Mouse (Mus musculus): ENCODE data around the gene Mthfsd. TPM values are rescaled to one million over a fixed set of nuclear protein-coding genes. Genes with fewer than 3 reads are reported as not detected.
A peak's percentile ranks its signal among the peaks of the same experiment; 100 is the strongest.

Gene Mthfsd
- polyA plus RNA-seq, 1 experiment from 2014 or later: 66.9 TPM

DNA sequence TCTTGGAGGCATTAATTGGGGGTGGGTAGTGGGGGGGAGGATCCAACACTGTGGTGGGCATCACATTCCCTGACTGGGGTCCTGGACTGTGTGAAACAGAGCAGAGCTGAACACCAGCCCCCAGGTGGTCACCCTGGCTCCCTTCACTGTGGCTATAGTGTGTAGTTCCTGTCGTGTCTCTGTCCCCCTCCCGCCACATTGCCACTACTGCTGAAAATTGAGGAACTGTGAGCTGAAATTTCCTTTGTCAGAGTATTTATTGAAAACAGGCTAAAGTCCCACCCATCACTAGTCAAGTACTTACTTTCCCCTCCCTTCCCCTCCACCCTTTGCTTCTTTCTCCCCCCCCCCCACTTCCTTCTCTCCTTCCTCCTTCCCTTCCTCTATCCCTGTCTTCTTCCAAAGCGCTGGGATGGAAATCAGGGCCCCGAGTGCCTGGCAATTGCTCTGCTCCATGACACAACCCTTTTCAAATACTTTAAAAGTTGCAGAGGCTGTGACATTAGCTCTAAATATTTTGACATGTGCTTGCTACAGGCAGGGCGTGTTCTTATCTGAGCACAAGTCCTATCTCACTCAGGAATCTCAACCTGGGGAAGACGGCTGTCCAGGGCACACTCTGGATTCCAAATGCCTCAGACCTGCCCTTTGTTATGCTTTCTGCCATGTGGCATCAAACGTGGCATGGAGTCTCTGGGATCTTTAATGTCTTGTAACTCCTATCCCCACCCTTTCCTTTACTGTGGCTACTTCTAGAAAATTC is 3.1 kb upstream of the Mthfsd start:
- Histone ChIP-seq H3K4me3 (no peak overlapping the region), H3K4me2 (replicated peaks) (no peak overlapping the region), H3K27ac (no peak overlapping the region), H3K9ac (no peak overlapping the region), H3K4me1 (peaks cover 27% of the 10 kb centered on the region), H3K9me3 (no peaks in the 10 kb centered on the region), H3K36me3 (no peaks in the 10 kb centered on the region), H3K27me3 (peaks cover 38% of the 10 kb centered on the region)
- 39% methylated on average over 7 of the region's 7 CpGs for WGBS
- no peak for ATAC-seq (ENCODE audit: insufficient number of reproducible peaks, insufficient read depth, low FRiP score, low TSS enrichment)

DNA sequence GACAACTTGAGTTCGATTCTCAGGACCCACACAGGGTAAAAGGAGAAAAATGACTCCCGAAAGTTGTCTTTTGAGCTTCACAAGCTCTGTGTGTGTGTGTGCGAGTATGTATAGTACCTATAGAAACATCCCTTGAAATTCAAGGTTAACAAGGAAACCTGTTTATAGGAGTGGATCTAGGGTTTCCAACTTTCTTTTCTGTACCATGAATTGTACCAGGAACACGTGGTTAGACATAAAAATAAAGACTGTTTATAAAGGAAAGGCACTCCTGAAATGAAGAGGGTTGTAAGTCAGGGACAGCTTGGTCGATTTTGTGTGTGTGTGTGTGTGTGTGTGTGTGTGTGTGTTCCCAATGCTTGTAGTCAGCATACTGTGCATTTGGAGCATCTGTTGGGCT is 465 bp upstream of the Mthfsd start:
- no peak for ATAC-seq (ENCODE audit: insufficient number of reproducible peaks, insufficient read depth, low FRiP score, low TSS enrichment)
- H3K9me3 ChIP-seq: no peaks in the 10 kb centered on the region
- H3K4me1 ChIP-seq: peaks cover 22% of the 10 kb centered on the region
- H3K36me3 ChIP-seq: peaks cover 12% of the 10 kb centered on the region; the same call in 1 of the 2 replicates
- H3K4me2 ChIP-seq (replicated peaks): peak overlapping the region; percentile 87
- peaks cover 17% of the 10 kb centered on the region for H3K27me3 ChIP-seq
- peak overlapping the region; percentile 85; the same call in 1 of the 2 replicates for H3K9ac ChIP-seq
- WGBS: 14% methylated on average over 5 of the region's 5 CpGs
- H3K27ac ChIP-seq: 0 out of 2 replicates have a peak overlapping the region, but pooled peaks have one; percentile 12
- H3K4me3 ChIP-seq: peak overlapping the region; percentile 85

GRCm38 (mm10) chr8:121104049-121104818 is 4.0 kb downstream of the Mthfsd start:
- Histone ChIP-seq H3K36me3 (peaks cover 56% of the 10 kb centered on the region), H3K27me3 (no peaks in the 10 kb centered on the region), H3K9ac (no peak overlapping the region), H3K4me3 (no peak overlapping the region), H3K4me1 (peaks cover 20% of the 10 kb centered on the region), H3K9me3 (no peaks in the 10 kb centered on the region), H3K4me2 (replicated peaks) (no peak overlapping the region), H3K27ac (no peak overlapping the region)
- no peak for ATAC-seq (ENCODE audit: insufficient number of reproducible peaks, insufficient read depth, low FRiP score, low TSS enrichment)
- 51% methylated on average over 17 of the region's 17 CpGs for WGBS

GRCm38 (mm10) chr8:121093496-121093895 is 14.7 kb downstream of the Mthfsd start:
- 52% methylated on average over 6 of the region's 6 CpGs for WGBS
- ATAC-seq (ENCODE audit: insufficient number of reproducible peaks, insufficient read depth, low FRiP score, low TSS enrichment): no peak
- H3K9me3 ChIP-seq: no peaks in the 10 kb centered on the region
- peaks cover 9% of the 10 kb centered on the region for H3K4me1 ChIP-seq
- H3K27me3 ChIP-seq: peaks cover 53% of the 10 kb centered on the region
- no peak overlapping the region for H3K4me2 ChIP-seq (replicated peaks)
- no peak overlapping the region for H3K27ac ChIP-seq
- peaks cover 16% of the 10 kb centered on the region for H3K36me3 ChIP-seq
- H3K4me3 ChIP-seq: no peak overlapping the region
- no peak overlapping the region for H3K9ac ChIP-seq

DNA sequence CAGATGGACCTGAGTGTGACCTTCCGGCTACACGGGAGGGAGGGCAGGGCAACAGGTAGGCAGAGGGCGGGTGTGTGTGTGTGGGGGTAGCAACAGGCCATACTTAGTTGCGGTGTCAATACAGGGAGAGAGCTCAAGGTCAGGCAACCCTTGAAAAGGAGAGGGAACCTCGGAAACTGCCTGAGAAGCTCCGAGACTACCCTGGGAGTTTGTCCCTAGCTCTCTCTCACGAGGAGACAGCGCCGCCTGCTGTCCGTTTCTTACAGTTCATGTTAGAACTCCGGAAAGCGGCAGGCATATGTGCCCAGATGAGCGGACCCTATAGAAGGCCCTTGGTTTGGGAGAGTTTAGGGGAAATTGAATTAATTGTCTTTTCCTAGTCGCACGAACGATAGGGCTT is 15.6 kb downstream of the Mthfsd start:
- H3K36me3 ChIP-seq: peaks cover 7% of the 10 kb centered on the region
- H3K4me1 ChIP-seq: peaks cover 9% of the 10 kb centered on the region
- no peak overlapping the region; the same call in 1 of the 2 replicates for H3K9ac ChIP-seq
- no peak overlapping the region for H3K4me2 ChIP-seq (replicated peaks)
- H3K27ac ChIP-seq: no peak overlapping the region
- WGBS: 3% methylated on average over 16 of the region's 16 CpGs
- no peak overlapping the region for H3K4me3 ChIP-seq
- H3K27me3 ChIP-seq: peaks cover 53% of the 10 kb centered on the region
- no peaks in the 10 kb centered on the region for H3K9me3 ChIP-seq
- ATAC-seq (ENCODE audit: insufficient number of reproducible peaks, insufficient read depth, low FRiP score, low TSS enrichment): peak; percentile 18

DNA sequence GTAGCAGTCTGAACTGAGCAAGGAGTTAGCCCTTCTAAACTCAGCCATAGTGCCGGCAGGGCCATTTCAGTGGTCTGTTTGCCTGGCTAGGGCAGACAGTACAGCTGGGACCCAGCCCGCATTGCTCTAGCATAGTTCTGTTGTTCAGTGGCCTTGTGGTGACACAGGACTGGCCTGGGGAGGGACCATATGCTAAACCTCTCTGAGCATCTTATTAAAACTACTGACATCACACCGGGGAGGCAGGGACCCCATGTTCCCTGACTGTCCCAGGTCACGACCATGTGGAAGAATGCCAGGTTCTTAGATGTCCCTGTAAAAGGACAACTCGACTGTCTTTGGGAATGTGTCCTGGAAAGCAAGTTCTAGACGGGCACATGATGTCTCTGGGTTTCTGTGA is 16.1 kb downstream of the Mthfsd start:
- H3K4me3 ChIP-seq: no peak overlapping the region
- peaks cover 53% of the 10 kb centered on the region for H3K27me3 ChIP-seq
- peaks cover 2% of the 10 kb centered on the region for H3K36me3 ChIP-seq
- WGBS: 32% methylated on average over 6 of the region's 6 CpGs
- H3K9ac ChIP-seq: no peak overlapping the region; the same call in 1 of the 2 replicates
- ATAC-seq (ENCODE audit: insufficient number of reproducible peaks, insufficient read depth, low FRiP score, low TSS enrichment): no peak; the same call in 1 of the 2 replicates
- peaks cover 9% of the 10 kb centered on the region for H3K4me1 ChIP-seq
- no peak overlapping the region for H3K4me2 ChIP-seq (replicated peaks)
- H3K9me3 ChIP-seq: no peaks in the 10 kb centered on the region
- no peak overlapping the region for H3K27ac ChIP-seq

DNA sequence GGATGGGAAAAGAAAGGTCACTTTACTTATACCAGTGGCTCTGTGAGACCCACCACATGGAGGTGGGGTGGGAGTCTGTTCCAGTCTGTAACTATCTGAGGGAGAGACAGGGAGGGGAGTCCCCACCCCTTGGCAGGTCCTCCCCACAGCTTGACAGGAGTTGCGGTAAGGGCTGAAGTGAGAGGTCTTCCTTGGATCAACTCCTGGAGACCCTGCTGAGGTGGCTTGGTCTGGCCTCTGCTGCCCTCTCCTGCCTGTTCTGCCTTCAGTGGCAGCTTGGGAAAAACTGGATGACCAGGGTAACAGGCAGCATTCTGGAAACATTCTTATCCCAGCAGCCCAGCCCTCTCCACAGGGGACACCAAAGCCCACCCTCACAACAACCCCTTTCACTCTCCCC is 17.5 kb downstream of the Mthfsd start:
- Histone ChIP-seq H3K27me3 (peaks cover 66% of the 10 kb centered on the region), H3K27ac (peak overlapping the region; percentile 14; the same call in 1 of the 2 replicates), H3K4me3 (no peak overlapping the region), H3K4me1 (peaks cover 9% of the 10 kb centered on the region), H3K4me2 (replicated peaks) (no peak overlapping the region), H3K9me3 (no peaks in the 10 kb centered on the region), H3K36me3 (no peaks in the 10 kb centered on the region), H3K9ac (no peak overlapping the region)
- 0% methylated on average over 1 of the region's 1 CpGs for WGBS
- ATAC-seq (ENCODE audit: insufficient number of reproducible peaks, insufficient read depth, low FRiP score, low TSS enrichment): no peak

DNA sequence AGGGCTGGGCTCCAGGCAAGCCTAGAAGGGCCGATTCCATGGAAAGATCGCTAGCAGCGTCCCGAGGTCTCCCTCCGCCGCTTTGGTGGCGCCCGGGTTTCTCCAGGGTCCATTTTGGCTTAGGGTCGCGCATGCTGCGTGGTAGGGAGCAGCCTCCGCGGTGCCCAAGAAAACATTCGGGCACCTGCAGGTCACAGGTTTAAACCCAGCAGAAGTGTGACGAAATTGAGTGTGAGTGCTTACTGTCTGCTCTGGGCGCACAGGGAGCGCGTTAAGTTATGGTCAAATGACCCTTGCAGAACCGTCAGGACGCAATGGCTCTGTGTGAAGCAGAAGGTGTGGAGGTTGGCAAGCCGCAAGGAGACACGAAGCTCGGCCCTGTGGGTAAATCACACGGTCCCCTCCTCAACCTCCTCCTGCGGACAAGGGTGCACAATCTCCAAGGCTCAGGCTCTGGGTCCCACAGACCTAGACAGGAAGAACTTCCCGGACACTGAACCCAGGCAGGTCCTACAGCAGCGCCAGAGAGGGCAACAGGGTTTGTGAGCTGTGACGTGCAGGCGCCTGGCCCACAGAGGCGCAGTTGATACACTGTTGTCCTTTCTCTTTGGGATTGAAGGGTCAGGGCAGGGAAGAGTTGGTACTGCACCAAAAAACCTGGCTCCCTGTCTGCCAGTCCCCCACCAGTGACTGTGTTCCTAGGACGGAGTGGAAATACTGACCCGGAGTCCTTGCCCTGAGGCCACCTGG is 18.4 kb downstream of the Mthfsd start:
- H3K36me3 ChIP-seq: no peaks in the 10 kb centered on the region
- H3K27ac ChIP-seq: no peak overlapping the region
- peak overlapping the region; percentile 29 for H3K4me3 ChIP-seq
- 4% methylated on average over 32 of the region's 32 CpGs for WGBS
- H3K4me2 ChIP-seq (replicated peaks): peak overlapping the region; percentile 42
- ATAC-seq (ENCODE audit: insufficient number of reproducible peaks, insufficient read depth, low FRiP score, low TSS enrichment): no peak
- H3K9ac ChIP-seq: peak overlapping the region; percentile 53
- peaks cover 12% of the 10 kb centered on the region for H3K4me1 ChIP-seq
- no peaks in the 10 kb centered on the region for H3K9me3 ChIP-seq
- H3K27me3 ChIP-seq: peaks cover 76% of the 10 kb centered on the region

DNA sequence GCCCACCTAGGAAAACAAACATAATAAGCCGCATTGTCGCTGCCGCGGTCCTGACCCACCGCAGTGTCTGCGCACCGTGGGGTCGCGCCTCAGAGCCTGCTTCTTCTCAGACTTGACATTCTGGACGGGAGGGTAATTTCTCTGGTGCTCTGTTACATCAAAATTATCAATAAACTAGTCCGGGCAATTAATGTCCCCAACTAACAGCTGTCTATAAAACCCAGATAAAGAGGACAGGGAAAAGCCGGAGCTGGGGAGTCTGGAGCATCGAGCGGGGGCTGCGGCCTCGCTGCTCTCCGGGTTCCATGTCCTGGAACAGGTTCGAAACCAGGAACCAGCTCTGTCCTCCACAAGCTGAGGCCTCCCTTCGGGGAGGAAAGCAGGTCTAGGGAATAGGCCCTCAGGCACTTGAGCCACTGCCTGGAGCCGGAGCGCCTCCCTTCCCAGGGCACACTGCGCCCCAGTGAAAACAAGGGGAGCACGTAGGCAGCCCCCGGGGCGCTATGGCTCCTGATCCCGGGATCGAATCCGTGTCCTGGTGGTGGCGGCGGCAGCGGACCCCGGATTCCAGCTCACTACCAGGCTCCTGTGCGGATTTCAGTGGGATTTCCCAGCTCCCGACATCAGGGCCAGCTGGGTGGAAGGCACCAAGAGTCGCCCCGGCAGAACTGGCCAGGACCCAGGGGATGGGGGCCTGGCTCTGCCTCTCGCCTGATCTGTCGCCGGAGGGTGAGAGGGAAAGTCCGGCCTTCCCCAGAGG is 19.1 kb downstream of the Mthfsd start:
- Histone ChIP-seq H3K27ac (no peak overlapping the region), H3K4me2 (replicated peaks) (peak overlapping the region; percentile 42), H3K36me3 (no peaks in the 10 kb centered on the region), H3K4me1 (peaks cover 19% of the 10 kb centered on the region), H3K9me3 (no peaks in the 10 kb centered on the region), H3K9ac (peak overlapping the region; percentile 53), H3K4me3 (peak overlapping the region; percentile 29), H3K27me3 (peaks cover 83% of the 10 kb centered on the region)
- no peak for ATAC-seq (ENCODE audit: insufficient number of reproducible peaks, insufficient read depth, low FRiP score, low TSS enrichment)
- WGBS: 2% methylated on average over 40 of the region's 40 CpGs

GRCm38 (mm10) chr8:121088281-121088680 is 19.9 kb downstream of the Mthfsd start:
- Histone ChIP-seq H3K4me2 (replicated peaks) (peak overlapping the region; percentile 42), H3K9ac (no peak overlapping the region), H3K27me3 (peaks cover 84% of the 10 kb centered on the region), H3K9me3 (no peaks in the 10 kb centered on the region), H3K4me3 (peak overlapping the region; percentile 29), H3K27ac (no peak overlapping the region), H3K36me3 (no peaks in the 10 kb centered on the region), H3K4me1 (peaks cover 22% of the 10 kb centered on the region)
- no peak for ATAC-seq (ENCODE audit: insufficient number of reproducible peaks, insufficient read depth, low FRiP score, low TSS enrichment)
- WGBS: 4% methylated on average over 8 of the region's 8 CpGs
